Mouse (Mus musculus): ENCODE results near the gene Eif4g2. TPM values are rescaled to one million over a fixed set of nuclear protein-coding genes. Genes with fewer than 3 reads are reported as not detected.

Eif4g2 gene
- 100 to 1,000 TPM; 572 to 597 (median 584) TPM for total RNA-seq (2022)

DNA sequence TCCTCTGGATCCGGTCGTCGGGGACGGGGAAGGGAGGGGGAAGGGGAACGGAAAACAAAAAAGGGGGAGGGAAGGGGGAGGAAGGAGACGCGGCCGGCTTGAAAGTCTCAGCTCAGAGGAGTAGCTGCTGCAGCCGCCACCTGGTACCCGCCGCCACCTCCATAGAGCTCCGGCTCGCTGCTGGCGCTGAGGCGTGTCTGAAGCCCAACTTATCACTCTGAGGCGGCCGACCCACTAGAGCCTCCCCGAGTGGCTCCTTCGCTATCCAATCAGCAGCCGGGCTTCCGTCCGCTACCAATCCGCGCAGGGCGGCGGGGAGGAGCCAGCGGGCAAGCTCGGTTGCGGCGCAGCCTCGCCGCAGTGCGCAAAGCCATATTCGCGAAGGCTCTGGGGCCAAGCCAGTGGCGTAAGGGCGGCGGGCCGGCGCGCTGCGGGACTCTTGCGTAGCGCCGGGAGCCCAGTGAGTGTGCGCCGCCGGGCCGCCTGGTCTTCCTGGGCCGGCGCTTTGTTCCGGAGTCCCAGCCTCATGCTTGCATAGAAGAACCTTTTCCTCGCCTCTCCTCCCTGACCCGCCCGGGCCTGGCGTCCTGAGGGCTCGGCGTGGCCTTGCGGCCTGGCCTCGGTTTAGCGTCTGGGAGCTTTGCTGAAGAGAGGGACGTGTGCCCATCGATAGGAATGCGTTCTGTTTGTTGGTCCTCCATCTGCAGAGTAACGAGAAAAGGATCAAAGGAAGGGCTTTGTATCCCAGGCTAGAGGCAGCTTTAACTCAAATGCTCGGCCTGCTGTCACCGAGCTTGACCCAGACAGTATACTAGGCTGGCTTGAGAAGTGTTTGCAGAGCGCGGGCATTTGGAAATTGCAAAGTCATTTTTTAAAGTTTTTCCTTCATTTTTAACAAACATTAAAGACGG is at the start of gene Eif4g2:
TSS of gene Eif4g2 (minus strand) at position 209 of the 911 bp plus-strand sequence.
- DNase-seq (ENCODE audit: low spot score in 2 of 2): peak; percentile 98 to 99

DNA sequence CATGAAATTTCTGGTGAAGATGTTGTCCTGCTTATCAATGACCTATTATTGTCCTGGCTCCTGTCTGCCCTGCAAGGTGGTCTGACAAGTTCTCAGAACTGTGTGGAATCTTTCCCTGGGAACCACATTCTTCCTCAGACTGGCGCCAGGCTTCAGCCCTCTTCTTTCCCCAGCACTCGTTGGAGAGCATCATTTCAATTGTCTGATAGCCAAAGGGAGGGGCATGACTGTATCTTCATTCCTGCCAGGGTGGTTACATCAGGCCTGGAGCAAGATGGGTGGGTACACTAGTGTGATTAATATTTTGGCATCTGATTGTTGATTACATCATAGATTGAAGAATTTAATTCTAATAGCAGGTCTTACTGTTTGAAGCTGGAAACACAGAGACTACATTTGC is 49.8 kb upstream of the Eif4g2 start:
- DNase-seq (ENCODE audit: low spot score in 2 of 2): no peak

- DNase-seq (ENCODE audit: low spot score in 2 of 2): no peak
These were observed 44.0 kb upstream of the Eif4g2 start for GRCm38 (mm10) chr7:111126636-111127395.

GRCm38 (mm10) chr7:111123761-111124546 is 41.1 kb upstream of the Eif4g2 start:
- no peak for DNase-seq (ENCODE audit: low spot score in 2 of 2)

DNA sequence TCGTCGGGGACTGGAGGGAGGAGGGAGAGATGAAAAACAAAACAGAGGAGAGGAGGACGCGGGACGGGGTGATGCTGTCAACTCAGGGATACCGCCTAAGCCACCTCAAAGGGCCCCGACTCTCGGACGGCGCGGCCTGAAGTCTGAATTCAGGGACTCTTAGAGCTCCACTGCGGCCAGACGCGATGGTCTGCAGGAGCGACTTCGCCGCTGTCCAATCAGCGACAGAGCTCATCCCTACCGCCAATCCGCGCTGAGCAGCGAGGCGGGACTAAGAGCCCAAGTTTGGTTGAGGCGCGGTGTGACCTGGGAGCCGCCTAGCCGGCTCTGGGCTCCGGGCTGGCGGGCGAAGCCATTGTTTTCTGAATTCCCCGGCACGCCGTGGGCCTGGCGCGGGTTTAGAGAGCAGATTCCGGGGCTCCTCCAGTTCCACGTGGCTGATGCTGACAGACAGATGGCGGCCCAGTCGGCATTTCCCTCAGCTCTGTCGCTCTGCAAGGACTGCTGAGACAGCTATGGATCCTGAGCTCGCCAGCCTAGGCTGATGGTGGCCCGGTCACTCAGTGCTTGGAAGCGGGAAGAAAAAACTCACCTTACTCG is 39.8 kb upstream of the Eif4g2 start:
- peak; percentile 96 to 98 for DNase-seq (ENCODE audit: low spot score in 2 of 2)

GRCm38 (mm10) chr7:111122084-111122530 is 39.3 kb upstream of the Eif4g2 start:
- DNase-seq (ENCODE audit: low spot score in 2 of 2): no peak

- DNase-seq (ENCODE audit: low spot score in 2 of 2): peak in 1 of 2 experiments; percentile 10
These were observed 38.7 kb upstream of the Eif4g2 start for GRCm38 (mm10) chr7:111121522-111121921.

- DNase-seq (ENCODE audit: low spot score in 2 of 2): no peak
These were observed 26.7 kb upstream of the Eif4g2 start for GRCm38 (mm10) chr7:111109561-111109960.

GRCm38 (mm10) chr7:111109161-111109560 is 26.3 kb upstream of the Eif4g2 start:
- no peak for DNase-seq (ENCODE audit: low spot score in 2 of 2)

DNA sequence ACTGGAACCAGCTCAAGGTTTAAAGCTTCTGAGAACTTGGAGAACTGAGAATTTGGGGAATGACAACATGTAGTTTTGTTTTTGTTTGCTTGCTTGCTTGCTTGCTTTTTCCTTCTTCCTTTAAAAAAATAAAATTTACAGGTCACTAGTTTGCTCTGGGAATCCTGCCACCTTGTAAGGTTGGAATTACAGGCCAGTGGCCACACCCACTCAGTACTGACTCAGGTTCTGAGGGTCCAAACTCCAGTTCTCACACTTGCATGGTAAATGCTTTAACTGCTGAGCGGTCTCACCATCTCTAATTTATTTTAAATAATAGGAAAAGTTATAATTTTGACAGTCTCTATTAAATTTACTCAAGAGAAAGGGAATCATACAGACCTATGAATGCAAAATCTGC is 15.4 kb upstream of the Eif4g2 start:
- no peak for DNase-seq (ENCODE audit: low spot score in 2 of 2)

GRCm38 (mm10) chr7:111095169-111095568 is 12.3 kb upstream of the Eif4g2 start:
- DNase-seq (ENCODE audit: low spot score in 2 of 2): no peak

DNA sequence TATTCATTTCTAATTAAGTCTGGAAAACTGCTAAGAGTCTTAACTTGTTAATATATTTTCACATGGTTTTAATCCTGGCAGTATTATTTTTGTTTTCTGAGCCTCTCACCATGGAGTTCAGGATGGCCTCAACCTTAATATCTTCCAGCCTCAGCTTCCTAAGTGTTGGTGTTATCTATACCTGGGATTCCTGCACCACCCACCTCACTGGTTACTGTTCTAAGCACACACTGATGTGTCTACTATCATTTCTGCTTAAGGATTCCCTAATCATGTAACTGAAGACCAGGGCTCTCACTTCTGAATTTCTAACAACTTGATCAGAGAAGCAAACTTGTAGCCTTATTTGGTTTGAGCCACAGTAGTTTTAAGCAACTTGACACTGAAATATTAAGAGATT is 2.3 kb upstream of the Eif4g2 start:
- DNase-seq (ENCODE audit: low spot score in 2 of 2): no peak

DNA sequence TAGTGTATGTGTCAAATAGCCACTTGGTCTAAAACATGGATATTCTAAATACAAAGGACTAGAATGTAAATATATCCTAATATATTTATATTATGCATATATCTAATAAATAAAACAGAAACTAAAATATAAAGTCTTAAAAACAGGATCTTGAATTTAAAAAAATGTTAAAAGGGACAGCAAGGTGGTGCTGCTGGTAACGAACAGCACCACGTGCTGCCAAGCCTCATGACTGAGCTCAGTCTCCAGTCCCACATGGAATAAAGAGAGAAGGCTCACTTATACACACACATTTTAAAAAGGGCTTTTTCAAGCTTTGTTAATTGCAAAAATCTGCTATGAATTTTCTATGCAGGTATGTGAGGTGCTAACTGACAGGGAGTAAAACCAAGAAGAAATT is 1.6 kb upstream of the Eif4g2 start:
- DNase-seq (ENCODE audit: low spot score in 2 of 2): no peak

- DNase-seq (ENCODE audit: low spot score in 2 of 2): no peak
These were observed 897 bp upstream of the Eif4g2 start for GRCm38 (mm10) chr7:111083733-111084120.

DNA sequence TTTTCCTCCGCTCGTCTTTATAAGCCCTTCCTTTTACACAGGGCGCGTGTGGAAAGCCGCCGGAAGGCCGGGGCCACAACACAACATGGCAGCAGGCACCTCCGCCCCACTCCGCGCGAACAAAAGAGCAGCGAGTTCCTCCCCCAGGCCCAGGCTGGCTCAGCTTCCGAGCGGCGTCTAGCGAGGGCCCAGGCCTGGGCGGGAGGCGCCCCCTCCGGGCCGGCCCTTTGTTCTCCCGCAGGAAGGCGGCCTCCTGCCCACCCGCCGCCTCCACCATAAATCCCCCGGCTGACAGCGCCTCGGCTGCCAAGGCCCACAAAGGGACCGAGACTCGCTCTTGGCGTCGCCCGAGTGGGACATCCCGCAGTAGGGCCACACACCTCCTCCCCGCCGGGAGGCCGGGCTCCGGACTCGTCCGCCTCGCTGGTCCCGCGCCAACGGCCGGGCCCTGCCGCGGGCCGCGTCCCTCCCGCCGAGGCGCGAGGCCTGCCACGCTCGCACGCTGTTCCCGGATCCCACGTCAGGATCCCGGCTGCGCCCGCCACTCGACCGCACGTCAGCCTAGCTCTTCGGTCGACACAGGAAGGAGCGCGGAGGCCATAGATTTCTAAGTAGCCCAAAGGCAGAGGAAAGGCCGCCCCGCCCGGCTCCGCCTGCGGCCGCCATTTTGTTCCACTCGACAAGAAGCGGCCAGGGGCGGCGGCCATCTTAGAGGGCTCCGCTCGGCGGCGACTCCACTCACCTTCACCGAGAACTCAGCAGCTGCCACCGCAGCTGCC is 598 bp downstream of the Eif4g2 start:
- peak; percentile 76 to 84 for DNase-seq (ENCODE audit: low spot score in 2 of 2)

- DNase-seq (ENCODE audit: low spot score in 2 of 2): no peak
These were observed 2.0 kb downstream of the Eif4g2 start for GRCm38 (mm10) chr7:111080876-111081275.

DNA sequence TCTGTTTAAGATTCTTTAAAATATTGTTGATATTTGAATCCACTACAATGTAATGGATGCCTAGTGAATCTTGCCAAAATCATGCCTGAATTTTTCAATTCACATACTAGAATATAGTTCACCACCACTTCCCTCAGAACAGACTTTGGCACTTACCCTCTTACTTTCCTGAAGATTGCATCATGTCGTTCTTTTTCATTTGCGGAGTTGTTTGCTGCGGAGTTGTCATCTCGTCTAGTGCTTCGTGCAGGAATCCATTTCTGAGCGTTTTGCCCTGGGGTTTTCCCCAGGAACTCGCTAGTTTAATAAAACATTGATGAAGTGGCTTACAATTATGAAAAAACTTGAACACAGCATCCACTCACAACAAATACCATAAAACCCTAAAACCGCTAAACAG is 2.8 kb downstream of the Eif4g2 start:
- no peak for DNase-seq (ENCODE audit: low spot score in 2 of 2)

- no peak for DNase-seq (ENCODE audit: low spot score in 2 of 2)
These were observed 4.6 kb downstream of the Eif4g2 start for GRCm38 (mm10) chr7:111078271-111078670.

GRCm38 (mm10) chr7:111075288-111075687 is 7.5 kb downstream of the Eif4g2 start:
- no peak for DNase-seq (ENCODE audit: low spot score in 2 of 2)

DNA sequence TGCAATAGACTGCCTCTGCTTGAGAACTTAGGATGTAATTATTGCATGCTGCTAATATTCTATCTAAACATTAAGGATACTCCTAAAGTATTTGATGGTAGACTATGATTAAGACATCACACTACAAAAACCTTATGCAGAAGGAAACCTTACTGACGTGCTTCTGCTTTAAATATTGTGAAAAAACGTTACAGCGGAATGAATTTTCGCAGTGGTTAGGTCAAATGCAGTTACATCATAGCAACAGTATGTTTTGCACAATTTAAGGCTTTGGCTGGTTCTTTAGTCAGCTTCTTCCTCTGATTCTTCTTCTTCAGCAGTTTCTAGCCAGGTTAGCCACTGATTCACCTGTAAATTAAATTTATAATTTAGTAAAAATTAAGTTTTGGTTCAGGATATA is 10.4 kb downstream of the Eif4g2 start:
- no peak for DNase-seq (ENCODE audit: low spot score in 2 of 2)

DNA sequence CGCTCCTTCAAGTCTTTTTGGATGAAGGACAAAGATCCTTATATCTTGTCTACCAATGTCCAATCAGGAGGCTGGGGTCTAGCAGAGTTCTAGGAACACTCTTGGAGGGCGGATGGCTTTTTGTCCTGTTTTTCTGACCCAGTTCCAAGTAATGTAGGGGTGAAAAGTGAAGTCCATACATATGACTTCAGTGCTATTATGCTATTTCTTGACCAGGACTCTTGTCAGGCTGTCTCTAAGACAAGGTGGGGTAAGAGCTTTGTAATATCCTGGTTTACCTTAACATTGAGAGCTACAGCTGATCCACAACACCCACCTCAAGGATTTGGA is 12.7 kb downstream of the Eif4g2 start:
- DNase-seq (ENCODE audit: low spot score in 2 of 2): no peak
